Mouse (Mus musculus) olfactory bulb, adult 2 months (tissue): ENCODE data around the gene Litaf. TPM values are rescaled to one million over a fixed set of nuclear protein-coding genes. Genes with fewer than 3 reads are reported as not detected.

Experiments
- H3K27ac ChIP-seq: fragments of 200-500 bp; 2 replicates; pipeline ENCODE4 v1.5.1; 2012; ENCODE audit warnings: low read depth, low read length; ENCODE audit not compliant: insufficient read depth
- H3K4me1 ChIP-seq: fragments of 200-500 bp; 2 replicates; pipeline ENCODE4 v1.6.1; 2012; ENCODE audit warnings: low read length; ENCODE audit not compliant: control insufficient read depth, insufficient read depth
- H3K4me3 ChIP-seq: fragments of 200-500 bp; 2 replicates; pipeline ENCODE4 v1.5.1; 2012; ENCODE audit warnings: mild to moderate bottlenecking, low read depth, low read length, moderate library complexity; ENCODE audit not compliant: insufficient read depth
- CTCF ChIP-seq: fragments of 200-500 bp; IDR thresholded peaks from 2 replicates; pipeline ENCODE4 v1.5.1; 2012; ENCODE audit warnings: low read depth, mild to moderate bottlenecking, low read length, moderate library complexity; ENCODE audit not compliant: insufficient read depth
- POLR2A ChIP-seq: fragments of 200-500 bp; IDR thresholded peaks from 2 replicates; pipeline ENCODE4 v1.6.1; 2012; ENCODE audit warnings: mild to moderate bottlenecking, low read depth, low read length, moderate library complexity; ENCODE audit not compliant: insufficient read depth
- WGBS: fragments of 180-500 bp; shearing (Covaris S2); methylation state at CpG from one replicate; pipeline ENCODE4 v1.1.7; 2018; 5-methylcytosine and 5-hydroxymethylcytosine counted together
- polyA plus RNA-seq: library from polyadenylated mRNA; stranded (reverse); fragments of >200 nt; gene quantifications from 2 replicates; pipeline ENCODE4 v1.2.4, GENCODE M21; 2012; ENCODE audit warnings: low replicate concordance; ENCODE audit not compliant: missing spikeins, insufficient read depth, insufficient read length

Litaf gene
- polyA plus RNA-seq, 1 experiment = not detected

DNA sequence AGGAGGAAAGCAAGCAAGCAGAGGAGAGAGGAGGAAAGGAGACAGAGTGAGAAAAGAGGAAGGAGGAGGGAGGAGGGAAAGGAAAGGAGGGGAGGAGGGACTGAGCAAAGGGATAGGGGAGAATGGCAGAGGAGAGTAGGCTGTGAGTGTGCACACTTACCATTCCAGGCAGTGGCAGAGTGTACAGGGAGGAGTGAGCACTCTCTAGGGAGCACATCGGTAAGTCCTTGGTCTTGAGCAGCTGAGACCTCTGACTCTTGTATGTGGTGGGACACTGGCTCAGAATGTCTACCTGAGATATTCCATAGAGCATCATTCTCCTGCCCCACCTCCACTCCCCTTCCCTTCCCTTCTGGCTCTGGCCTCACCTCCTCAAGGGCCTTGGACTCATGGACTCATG, 131.9 kb downstream of the Litaf start:
- TF ChIP-seq POLR2A (no peak), CTCF (no peak)
- no peaks in the 10 kb centered on the region; the same call in 1 of the 2 replicates for H3K4me1 ChIP-seq
- WGBS = 100% methylated on average over 1 of the region's 1 CpGs

DNA sequence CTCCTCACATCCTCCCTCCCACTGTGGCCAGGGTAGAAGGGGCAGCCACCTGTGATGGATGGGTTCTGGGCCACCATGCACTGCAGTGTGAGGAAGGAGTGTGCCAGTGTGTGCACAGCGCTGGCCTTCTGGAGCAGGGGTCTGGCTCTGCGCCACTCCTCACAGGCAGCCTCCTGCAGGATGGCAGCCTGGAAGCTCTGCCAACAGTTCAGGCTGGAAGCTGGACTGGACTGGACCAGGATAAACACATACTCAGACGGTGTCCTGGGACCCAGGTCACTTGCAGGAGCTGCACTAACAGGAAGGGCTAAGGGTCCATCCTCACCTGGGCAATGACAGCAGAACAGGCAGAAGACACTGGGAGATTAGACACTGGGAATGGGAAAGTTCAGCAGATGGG, 132.6 kb downstream of the Litaf start:
- Histone ChIP-seq H3K27ac (no peak overlapping the region), H3K4me3 (no peak overlapping the region), H3K4me1 (no peaks in the 10 kb centered on the region; the same call in 1 of the 2 replicates)
- TF ChIP-seq CTCF = no peak
- no peak for TF ChIP-seq POLR2A
- WGBS = 62% methylated on average over 3 of the region's 3 CpGs

More for the DNA sequence above, 131.9 kb downstream of the Litaf start:
- Histone ChIP-seq H3K4me3 (no peak overlapping the region), H3K27ac (no peak overlapping the region)

DNA sequence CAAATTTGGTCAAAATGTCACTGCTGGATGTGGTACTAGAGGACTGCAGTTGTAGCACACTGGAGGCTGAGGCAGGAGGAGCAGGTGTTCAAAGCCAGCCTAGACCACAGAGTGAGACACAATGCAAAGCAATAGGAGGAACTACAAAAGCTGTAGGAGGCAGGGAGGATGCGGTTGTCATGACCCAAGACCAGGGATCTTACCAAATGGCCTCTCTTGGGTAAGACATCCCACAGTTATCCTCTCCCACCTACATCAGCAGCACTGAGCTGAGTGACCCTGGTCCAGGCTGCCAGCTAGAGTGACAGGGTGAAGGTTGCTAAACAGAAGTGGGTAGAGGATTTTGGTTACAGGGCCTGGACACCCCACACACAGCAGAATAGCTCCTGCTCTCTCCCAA, 138.9 kb downstream of the Litaf start:
- 100% methylated on average over 1 of the region's 1 CpGs for WGBS
- Histone ChIP-seq H3K27ac (no peak overlapping the region), H3K4me1 (no peaks in the 10 kb centered on the region; the same call in 1 of the 2 replicates), H3K4me3 (no peak overlapping the region)
- TF ChIP-seq CTCF = no peak
- TF ChIP-seq POLR2A = no peak

DNA sequence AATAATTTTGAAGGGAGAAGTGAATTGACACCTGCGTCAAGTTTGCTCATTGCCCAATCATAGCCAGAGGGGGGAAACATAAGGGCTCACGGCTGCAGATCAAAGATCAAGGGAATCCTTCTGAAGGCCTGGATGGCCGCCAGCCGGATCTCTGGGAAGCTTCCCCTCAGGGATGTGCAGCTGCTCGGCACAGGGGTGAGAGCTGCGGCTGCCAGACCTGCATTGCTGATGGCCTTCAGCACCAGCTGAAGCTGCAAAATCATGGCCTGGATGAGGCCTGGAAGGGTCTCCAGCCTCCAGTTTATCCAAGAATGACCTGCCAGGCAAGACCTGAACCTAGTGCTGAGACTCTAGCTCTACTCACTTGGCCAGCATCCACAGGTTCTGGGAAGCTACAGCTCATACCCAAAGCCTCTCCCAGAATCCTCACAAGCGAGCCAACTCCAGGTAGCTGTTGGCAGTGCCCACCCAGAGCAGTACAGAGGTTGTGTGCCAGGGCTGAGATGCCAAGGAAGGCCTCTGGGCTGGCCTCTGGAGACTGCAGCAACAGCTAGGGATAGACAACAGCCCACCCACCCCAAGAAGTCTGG, 140.3 kb downstream of the Litaf start:
- WGBS = 60% methylated on average over 7 of the region's 7 CpGs
- TF ChIP-seq POLR2A = no peak
- no peaks in the 10 kb centered on the region; the same call in 1 of the 2 replicates for H3K4me1 ChIP-seq
- no peak overlapping the region for H3K4me3 ChIP-seq
- H3K27ac ChIP-seq = no peak overlapping the region

DNA sequence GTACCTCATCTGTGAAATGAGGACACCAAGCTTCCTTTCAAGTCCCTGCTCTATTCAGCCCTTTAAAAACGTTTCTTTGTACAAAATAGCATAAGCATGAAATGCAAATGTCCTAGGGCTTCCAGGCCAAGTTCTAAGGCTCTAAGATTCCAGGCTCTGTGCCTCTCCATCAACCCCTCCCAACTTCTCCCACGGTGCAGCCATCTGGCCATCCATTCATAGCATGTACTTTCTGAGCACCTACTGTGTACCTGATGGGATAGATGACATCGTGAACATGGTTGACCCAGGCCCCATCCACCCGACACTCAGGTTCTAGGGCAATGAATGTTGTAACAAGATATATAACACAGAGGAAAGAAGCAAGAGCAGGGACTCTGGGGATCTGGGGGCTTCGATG, 142.4 kb downstream of the Litaf start:
- H3K4me1 ChIP-seq = peaks cover 2% of the 10 kb centered on the region
- 58% methylated on average over 5 of the region's 5 CpGs for WGBS

DNA sequence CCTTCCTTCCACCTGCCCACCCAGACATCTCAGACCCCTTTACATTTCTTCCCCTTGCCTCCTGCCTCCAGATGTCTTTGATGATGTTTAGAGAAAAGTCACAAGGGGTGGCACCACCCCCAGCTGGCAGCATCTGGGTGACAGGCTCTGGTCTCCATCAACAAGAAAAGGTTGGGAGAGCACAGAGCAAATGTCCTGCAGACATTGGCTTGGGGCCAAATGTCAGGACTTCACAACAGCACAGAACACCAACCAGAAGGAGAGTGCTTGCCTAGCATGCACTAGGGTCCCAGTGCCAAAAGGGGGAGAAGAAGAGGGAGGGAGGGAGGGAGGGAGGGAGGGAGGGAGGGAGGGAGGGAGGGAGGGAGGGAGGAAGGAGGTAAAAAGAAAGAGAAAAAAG, 146.1 kb downstream of the Litaf start:
- Histone ChIP-seq H3K4me1 (peaks cover 2% of the 10 kb centered on the region; the same call in 1 of the 2 replicates), H3K4me3 (no peak overlapping the region), H3K27ac (no peak overlapping the region)
- TF ChIP-seq POLR2A (no peak), CTCF (no peak)

More for the DNA sequence above, 142.4 kb downstream of the Litaf start:
- H3K4me3 ChIP-seq = no peak overlapping the region
- no peak for TF ChIP-seq POLR2A
- TF ChIP-seq CTCF = no peak
- no peak overlapping the region for H3K27ac ChIP-seq

DNA sequence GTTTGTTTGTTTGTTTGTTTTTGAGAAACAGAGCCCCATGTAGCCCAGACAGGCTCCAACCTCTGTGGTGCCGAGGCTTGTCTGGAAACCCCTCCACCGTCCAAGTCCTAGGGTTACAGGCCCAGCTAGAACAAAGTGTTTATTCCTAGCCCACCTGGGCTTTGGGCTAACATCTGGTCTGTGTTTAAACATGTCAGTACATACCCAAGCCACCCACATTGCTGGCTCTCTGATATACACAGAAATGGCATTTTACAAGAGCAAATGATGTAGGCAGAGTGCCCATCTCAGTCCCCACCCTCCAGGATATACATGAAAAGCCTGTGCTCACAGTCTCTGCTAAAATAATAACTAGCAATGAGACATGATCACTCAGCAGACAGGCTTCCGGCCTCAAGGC, 149.7 kb downstream of the Litaf start:
- 90% methylated on average over 3 of the region's 3 CpGs for WGBS
- Histone ChIP-seq H3K4me1 (peaks cover 2% of the 10 kb centered on the region; the same call in 1 of the 2 replicates), H3K27ac (no peak overlapping the region), H3K4me3 (no peak overlapping the region)
- no peak for TF ChIP-seq POLR2A
- no peak for TF ChIP-seq CTCF

DNA sequence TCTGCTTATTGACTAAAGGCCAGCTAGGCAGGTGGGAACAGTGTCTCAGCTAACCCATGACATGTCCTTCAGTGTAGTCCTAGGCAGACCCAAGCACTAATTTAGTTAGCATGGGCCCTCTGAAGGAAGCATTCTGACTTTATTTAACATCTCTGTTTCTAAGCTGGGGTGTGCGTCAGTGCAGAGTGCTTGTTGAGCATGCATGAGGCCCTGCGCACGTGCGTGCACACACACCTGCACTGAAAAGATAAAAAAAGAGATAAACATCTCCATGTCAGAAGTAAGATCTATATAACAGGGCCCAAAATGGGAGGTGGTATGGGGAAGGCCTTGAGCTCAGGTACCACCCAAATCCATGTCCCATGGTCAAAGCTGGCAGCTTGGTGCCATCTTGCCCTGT, 150.9 kb downstream of the Litaf start:
- 99% methylated on average over 4 of the region's 4 CpGs for WGBS
- no peak overlapping the region for H3K27ac ChIP-seq
- peaks cover 2% of the 10 kb centered on the region; the same call in 1 of the 2 replicates for H3K4me1 ChIP-seq
- H3K4me3 ChIP-seq = no peak overlapping the region
- TF ChIP-seq POLR2A = no peak
- no peak for TF ChIP-seq CTCF

DNA sequence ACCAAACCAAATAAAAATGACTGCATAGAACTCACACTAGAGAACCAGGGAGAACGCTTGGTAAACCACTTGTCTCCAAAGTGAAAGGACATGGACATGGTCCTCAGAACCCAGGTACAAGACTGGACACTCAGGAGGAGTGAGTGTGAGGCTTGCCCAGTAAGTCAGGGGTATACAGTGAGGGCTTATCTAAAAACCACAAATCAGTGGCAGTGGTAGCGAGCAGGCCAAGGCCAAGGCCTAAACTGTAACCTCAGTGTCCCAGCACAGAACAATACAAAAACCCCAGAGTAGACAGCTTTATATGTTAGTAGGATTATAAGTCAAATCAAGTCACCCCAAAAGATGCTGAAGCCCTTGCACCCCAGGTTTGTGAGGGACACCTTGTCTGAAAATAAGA, 154.9 kb downstream of the Litaf start:
- no peak overlapping the region for H3K4me3 ChIP-seq
- H3K4me1 ChIP-seq = no peaks in the 10 kb centered on the region
- WGBS = 98% methylated on average over 2 of the region's 2 CpGs
- H3K27ac ChIP-seq = no peak overlapping the region
- TF ChIP-seq CTCF = no peak
- no peak for TF ChIP-seq POLR2A

DNA sequence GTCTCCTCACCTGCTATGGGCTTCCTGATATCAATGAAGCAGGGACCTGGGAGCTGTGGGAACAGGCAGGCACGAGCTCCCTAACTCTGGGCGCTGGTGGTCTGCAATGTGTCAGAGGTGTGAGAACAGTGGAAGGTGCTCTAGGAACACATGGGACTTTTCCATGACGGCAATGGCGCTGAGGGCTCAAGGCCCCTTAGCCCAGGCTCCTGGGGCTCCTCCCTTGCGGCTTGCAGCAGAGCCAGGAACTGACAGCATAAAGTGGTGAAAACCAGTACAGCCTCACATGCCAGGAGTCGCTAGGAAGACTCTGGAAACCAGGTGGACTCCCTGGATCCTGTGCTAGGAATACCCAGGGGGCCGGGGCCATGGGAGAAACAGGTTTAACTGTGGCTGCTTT, 155.4 kb downstream of the Litaf start:
- no peak overlapping the region for H3K27ac ChIP-seq
- no peak for TF ChIP-seq CTCF
- no peak for TF ChIP-seq POLR2A
- no peak overlapping the region for H3K4me3 ChIP-seq
- H3K4me1 ChIP-seq = no peaks in the 10 kb centered on the region
- WGBS = 92% methylated on average over 7 of the region's 7 CpGs

Other genes with a start within 250 kb of the Litaf start
- not detected in 2 replicates for gene Rmi2, start 231.1 kb downstream of the Litaf start, polyA plus RNA-seq
- gene Snn, start 5.2 kb downstream of the Litaf start, polyA plus RNA-seq = 106 TPM in 1 of 2 replicates, not detected in the other
- gene Txndc11, start 68.5 kb upstream of the Litaf start, polyA plus RNA-seq = not detected in 2 replicates
- 609 TPM in 1 of 2 replicates, not detected in the other for gene Zc3h7a, start 110.2 kb upstream of the Litaf start, polyA plus RNA-seq
- gene Rsl1d1, start 137.2 kb upstream of the Litaf start, polyA plus RNA-seq = not detected in 2 replicates
- 209 TPM in 1 of 2 replicates, not detected in the other for gene Gspt1, start 188.2 kb upstream of the Litaf start, polyA plus RNA-seq
- gene Tnfrsf17, start 247.7 kb upstream of the Litaf start, polyA plus RNA-seq = not detected in 2 replicates